ENCODE assay signal across 10 mouse cellular contexts in the genomic region with DNA sequence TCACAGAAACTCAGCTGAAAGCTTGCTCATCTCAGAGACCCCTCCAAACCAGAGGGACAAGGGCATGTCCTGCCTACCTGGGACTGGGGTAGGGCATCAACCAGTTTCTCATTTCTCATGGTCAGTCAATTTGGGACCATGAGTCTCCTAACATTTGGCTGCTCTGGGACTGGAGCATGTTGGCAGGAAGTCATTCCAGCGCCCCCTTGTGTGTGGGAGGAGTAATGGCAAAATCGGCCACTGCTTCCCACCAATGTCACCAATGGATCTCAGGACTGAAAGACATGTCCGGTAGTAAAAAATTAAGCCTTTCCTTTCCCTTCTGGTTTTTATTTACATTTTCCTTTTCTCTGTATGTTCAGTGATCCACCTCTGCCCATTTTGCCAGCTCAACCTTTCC.
DNase-seq lines count a peak whose midpoint lies in the region; ATAC-seq and TF ChIP-seq lines count a peak whose summit lies in the region.
"Had no signal": no experiment of that assay in that cellular context is flagged by ENCODE, and none has a peak within 500 bp of the region (broad histone marks: within the 10 kb centered on the region; RNA-seq: fewer than 3 reads in every experiment).

No protein-coding gene starts in this region.

- H3K36me3 ChIP-seq in liver, adult 2 months (ENCODE audit: control insufficient read depth, insufficient read depth, low read length): no peaks in the 10 kb centered on the region
- no peaks in the 10 kb centered on the region for H3K36me3 ChIP-seq in liver, embryonic 11.5 days (ENCODE audit: control insufficient read depth, insufficient read depth, low read length)
- H3K36me3 ChIP-seq: neural tube, embryonic 13.5 days had no signal

- no peaks in the 10 kb centered on the region for H3K27me3 ChIP-seq in liver, adult 2 months (ENCODE audit: control insufficient read depth, insufficient read depth, low read length)
- H3K27me3 ChIP-seq in liver, embryonic 11.5 days (replicated peaks; ENCODE audit: control insufficient read depth, insufficient read depth, low read length): no peaks in the 10 kb centered on the region; the same call in 1 of the 2 replicates
- H3K27me3 ChIP-seq: neural tube, embryonic 13.5 days had no signal

- H3K4me2 ChIP-seq in liver, embryonic 11.5 days: no peak overlapping the region
- H3K4me2 ChIP-seq: neural tube, embryonic 13.5 days had no signal

- H3K9me3 ChIP-seq in liver, embryonic 11.5 days (ENCODE audit: control insufficient read depth, low read length): no peaks in the 10 kb centered on the region
- H3K9me3 ChIP-seq: neural tube, embryonic 13.5 days had no signal

- WGBS in liver, adult 2 months: 64% methylated on average over 3 of the region's 3 CpGs
- 51% methylated on average over 3 of the region's 3 CpGs for WGBS in liver, embryonic 11.5 days

- H3K27ac ChIP-seq in liver, adult 2 months (replicated peaks; ENCODE audit: insufficient read depth, low read depth, low read length): no peak overlapping the region
- no peak overlapping the region for H3K27ac ChIP-seq in liver, embryonic 11.5 days (ENCODE audit: low read depth, low read length)
- H3K27ac ChIP-seq: neural tube, embryonic 13.5 days had no signal

- no peak for ATAC-seq in liver, embryonic 11.5 days (replicated peaks; ENCODE audit: low FRiP score)
- peak; percentile 47; the same call in 1 of the 2 replicates for ATAC-seq in common myeloid progenitor, adult 5-6 weeks (replicated peaks; ENCODE audit: low read depth, poor library complexity, severe bottlenecking)
- ATAC-seq in megakaryocyte, adult 5-6 weeks (ENCODE audit: poor library complexity, severe bottlenecking): no peak

- no peak for TF ChIP-seq POLR2A in liver, adult 2 months (IDR thresholded peaks at IDR 0.05; ENCODE audit: extremely low read depth, insufficient read depth, low read length)

- H3K9ac ChIP-seq in liver, adult 2 months (ENCODE audit: low read depth, low read length): no peak overlapping the region
- H3K9ac ChIP-seq in liver, embryonic 11.5 days (ENCODE audit: low read depth, low read length): no peak overlapping the region
- H3K9ac ChIP-seq: neural tube, embryonic 13.5 days had no signal

- no peaks in the 10 kb centered on the region for H3K79me2 ChIP-seq in liver, adult 2 months (ENCODE audit: control insufficient read depth, insufficient read depth, low read length)

- H3K4me1 ChIP-seq in liver, adult 2 months (ENCODE audit: control insufficient read depth, insufficient read depth, low read length): no peaks in the 10 kb centered on the region
- 0 out of 2 replicates have a peak, but pooled peaks cover 3% of the 10 kb centered on the region for H3K4me1 ChIP-seq in liver, embryonic 11.5 days (replicated peaks; ENCODE audit: control insufficient read depth, insufficient read depth, low read length)

- peak; percentile 64 for DNase-seq in adrenal gland, postnatal 14 days
- no peak for DNase-seq in adrenal gland, adult 2 months
- DNase-seq in liver, adult 2 months (ENCODE audit: extremely low read depth, low read depth, low spot score): no peak
- DNase-seq in liver, embryonic 11.5 days (ENCODE audit: low spot score): no peak
- peak; percentile 38 for DNase-seq in lung, postnatal 36 days
- DNase-seq in yolk sac, embryonic 10.5 days (ENCODE audit: low spot score): no peak
- DNase-seq: cerebellum, adult 9-10 months had no signal

- TF ChIP-seq CTCF in liver, adult 2 months (IDR thresholded peaks at IDR 0.05; ENCODE audit: low read depth, low read length): peak; percentile 77

- H3K4me3 ChIP-seq in liver, adult 2 months (ENCODE audit: insufficient read depth, low read depth, low read length): no peak overlapping the region
- H3K4me3 ChIP-seq in liver, embryonic 11.5 days (ENCODE audit: low read depth, low read length): no peak overlapping the region
- H3K4me3 ChIP-seq: neural tube, embryonic 13.5 days had no signal

Comparison
In these comparisons a context has a peak if more than half of its experiments do, and no peak if none do; other contexts are left out.
1. DNase-seq: peak in adrenal gland, postnatal 14 days (single experiment) and lung, postnatal 36 days (single experiment); none in adrenal gland, adult 2 months (single experiment), liver, adult 2 months (single experiment), liver, embryonic 11.5 days (single experiment) and yolk sac, embryonic 10.5 days (single experiment).